Mouse (Mus musculus) layer of hippocampus, adult 9-10 months (tissue): Measurements from ENCODE around the gene Sv2c.
"Not testable (repeated sequence)": the region's sequence is repeated elsewhere in the genome, so short reads cannot be mapped to it uniquely, and the experiment has no call there.

ENCODE experiments used
- DNase-seq: peaks from one replicate; pipeline ENCODE4 v3.0.0; 2022; ENCODE audit warnings: low spot score

The Sv2c gene

GRCm38 (mm10) chr13:96132401-96132816, at the start of gene Sv2c:
Gene Sv2c, minus strand, starts transcription at chr13:96132577.
- no peak for DNase-seq

GRCm38 (mm10) chr13:96180671-96181161, 48.3 kb upstream of the Sv2c start:
- no peak for DNase-seq

- peak; percentile 47 for DNase-seq
These were observed 43.3 kb upstream of the Sv2c start for GRCm38 (mm10) chr13:96175591-96176212.

GRCm38 (mm10) chr13:96173686-96174085, 41.3 kb upstream of the Sv2c start:
- no peak for DNase-seq

- no peak for DNase-seq
These were observed 39.9 kb upstream of the Sv2c start for GRCm38 (mm10) chr13:96172290-96172689.

- no peak for DNase-seq
These were observed 36.8 kb upstream of the Sv2c start for GRCm38 (mm10) chr13:96168991-96169665.

- no peak for DNase-seq
These were observed 34.2 kb upstream of the Sv2c start for GRCm38 (mm10) chr13:96166593-96166992.

- no peak for DNase-seq
These were observed 1.2 kb upstream of the Sv2c start for GRCm38 (mm10) chr13:96133363-96134100.

- no peak for DNase-seq
These were observed 456 bp upstream of the Sv2c start for GRCm38 (mm10) chr13:96132833-96133232.

GRCm38 (mm10) chr13:96131911-96132310, 466 bp downstream of the Sv2c start:
- no peak for DNase-seq

- DNase-seq: no peak
These were observed 1.3 kb downstream of the Sv2c start for GRCm38 (mm10) chr13:96131050-96131449.

GRCm38 (mm10) chr13:96129081-96129480, 3.3 kb downstream of the Sv2c start:
- no peak for DNase-seq

- no peak for DNase-seq
These were observed 5.7 kb downstream of the Sv2c start for GRCm38 (mm10) chr13:96126669-96127068.

- no peak for DNase-seq
These were observed 7.4 kb downstream of the Sv2c start for GRCm38 (mm10) chr13:96125011-96125410.

GRCm38 (mm10) chr13:96112711-96113110, 19.7 kb downstream of the Sv2c start:
- DNase-seq: no peak

GRCm38 (mm10) chr13:96110767-96111166, 21.6 kb downstream of the Sv2c start:
- DNase-seq: no peak

GRCm38 (mm10) chr13:96106367-96106766, 26.0 kb downstream of the Sv2c start:
- DNase-seq: no peak

GRCm38 (mm10) chr13:96090929-96091328, 41.4 kb downstream of the Sv2c start:
- DNase-seq: no peak

GRCm38 (mm10) chr13:96085581-96086302, 46.6 kb downstream of the Sv2c start:
- DNase-seq: no peak

GRCm38 (mm10) chr13:96081754-96082153, 50.6 kb downstream of the Sv2c start, which contains the start of gene Gm17190:
Gene Gm17190, plus strand, starts transcription at chr13:96082054.
- not testable (repeated sequence) for DNase-seq

- DNase-seq: not testable (repeated sequence)
These were observed 51.1 kb downstream of the Sv2c start, which contains the start of gene Gm20075 for GRCm38 (mm10) chr13:96081276-96081675. Gene Gm20075, minus strand, starts transcription at chr13:96081376.

GRCm38 (mm10) chr13:96073555-96073954, 58.8 kb downstream of the Sv2c start:
- DNase-seq: no peak
